Mouse (Mus musculus) midbrain, embryonic 13.5 days (tissue): Measurements from ENCODE around the gene Tgfbr2. TPM values are rescaled to one million over a fixed set of nuclear protein-coding genes. Genes with fewer than 3 reads are reported as not detected.

ENCODE experiments used
- ATAC-seq: fragments of 200-750 bp; cut with Nextera tagmentation; 2 replicates; pipeline ENCODE4 v1.8.0; 2017; ENCODE audit warnings: mild to moderate bottlenecking, moderate TSS enrichment, moderate library complexity
- H3K27ac ChIP-seq: fragments of 300-500 bp; sonication (generic); 2 replicates; pipeline ENCODE4 v1.5.1; 2015; ENCODE audit warnings: inconsistent platforms, mild to moderate bottlenecking, moderate library complexity
- H3K27me3 ChIP-seq: fragments of 300-500 bp; sonication (generic); 2 replicates; pipeline ENCODE4 v1.6.1; 2015; ENCODE audit warnings: mild to moderate bottlenecking, inconsistent platforms
- H3K36me3 ChIP-seq: fragments of 300-500 bp; sonication (generic); 2 replicates; pipeline ENCODE4 v1.6.1; 2015; ENCODE audit warnings: mild to moderate bottlenecking, inconsistent platforms
- H3K4me1 ChIP-seq: fragments of 300-500 bp; sonication (generic); replicated peaks from 2 replicates; pipeline ENCODE4 v1.6.1; 2015; ENCODE audit warnings: inconsistent platforms
- H3K4me2 ChIP-seq: fragments of 300-500 bp; sonication (generic); replicated peaks from 2 replicates; pipeline ENCODE4 v1.6.1; 2015; ENCODE audit warnings: moderate library complexity, mild to moderate bottlenecking, inconsistent platforms
- H3K4me3 ChIP-seq: fragments of 300-500 bp; sonication (generic); replicated peaks from 2 replicates; pipeline ENCODE4 v1.5.1; 2015; ENCODE audit warnings: mild to moderate bottlenecking, inconsistent platforms
- H3K9ac ChIP-seq: fragments of 300-500 bp; sonication (generic); replicated peaks from 2 replicates; pipeline ENCODE4 v1.6.1; 2015; ENCODE audit warnings: mild to moderate bottlenecking, inconsistent platforms
- H3K9me3 ChIP-seq: fragments of 300-500 bp; sonication (generic); 2 replicates; pipeline ENCODE4 v1.6.1; 2016; ENCODE audit warnings: mild to moderate bottlenecking, inconsistent platforms
- WGBS: fragments of 180-500 bp; shearing (Covaris S2); methylation state at CpG from one replicate; pipeline ENCODE4 v1.1.7; 2015; 5-methylcytosine and 5-hydroxymethylcytosine counted together
- polyA plus RNA-seq: library from polyadenylated mRNA; unstranded; fragments of >200 nt; fragmentation: Nextera tagmentation; extraction: Ambion mirVana; gene quantifications from 2 replicates; pipeline ENCODE4 v1.2.1, GENCODE M21; 2015

Gene Tgfbr2
- polyA plus RNA-seq, 1 experiment from 2014 or later: 7.0 TPM

GRCm38 (mm10) chr9:116173473-116174170, 1.5 kb downstream of the Tgfbr2 start:
- H3K4me2 ChIP-seq: peak overlapping the region; percentile 95; the same call in 1 of the 2 replicates
- H3K27me3 ChIP-seq: peaks cover 37% of the 10 kb centered on the region
- ATAC-seq: no peak
- H3K9me3 ChIP-seq: no peaks in the 10 kb centered on the region
- peak overlapping the region; percentile 55 for H3K4me3 ChIP-seq
- H3K9ac ChIP-seq: no peak overlapping the region
- H3K36me3 ChIP-seq: no peaks in the 10 kb centered on the region
- H3K4me1 ChIP-seq: peaks cover 18% of the 10 kb centered on the region
- 86% methylated on average over 16 of the region's 16 CpGs for WGBS
- no peak overlapping the region for H3K27ac ChIP-seq

- no peaks in the 10 kb centered on the region for H3K36me3 ChIP-seq
- no peak overlapping the region for H3K27ac ChIP-seq
- WGBS: 84% methylated on average over 6 of the region's 6 CpGs
- H3K27me3 ChIP-seq: peaks cover 37% of the 10 kb centered on the region
- H3K9ac ChIP-seq: no peak overlapping the region
- no peak overlapping the region for H3K4me3 ChIP-seq
- ATAC-seq: no peak
- H3K4me2 ChIP-seq: 0 out of 2 replicates have a peak overlapping the region, but pooled peaks have one; percentile 1
- peaks cover 18% of the 10 kb centered on the region for H3K4me1 ChIP-seq
- no peaks in the 10 kb centered on the region for H3K9me3 ChIP-seq
These were observed 2.1 kb downstream of the Tgfbr2 start for GRCm38 (mm10) chr9:116173059-116173458.

- no peaks in the 10 kb centered on the region for H3K36me3 ChIP-seq
- no peaks in the 10 kb centered on the region for H3K9me3 ChIP-seq
- no peak overlapping the region for H3K27ac ChIP-seq
- H3K9ac ChIP-seq: no peak overlapping the region
- no peak overlapping the region for H3K4me2 ChIP-seq
- WGBS: 85% methylated on average over 6 of the region's 6 CpGs
- no peak for ATAC-seq
- H3K27me3 ChIP-seq: peaks cover 10% of the 10 kb centered on the region
- no peak overlapping the region for H3K4me3 ChIP-seq
- peaks cover 5% of the 10 kb centered on the region; the same call in 1 of the 2 replicates for H3K4me1 ChIP-seq
These were observed 6.1 kb downstream of the Tgfbr2 start for GRCm38 (mm10) chr9:116169067-116169466.

DNA sequence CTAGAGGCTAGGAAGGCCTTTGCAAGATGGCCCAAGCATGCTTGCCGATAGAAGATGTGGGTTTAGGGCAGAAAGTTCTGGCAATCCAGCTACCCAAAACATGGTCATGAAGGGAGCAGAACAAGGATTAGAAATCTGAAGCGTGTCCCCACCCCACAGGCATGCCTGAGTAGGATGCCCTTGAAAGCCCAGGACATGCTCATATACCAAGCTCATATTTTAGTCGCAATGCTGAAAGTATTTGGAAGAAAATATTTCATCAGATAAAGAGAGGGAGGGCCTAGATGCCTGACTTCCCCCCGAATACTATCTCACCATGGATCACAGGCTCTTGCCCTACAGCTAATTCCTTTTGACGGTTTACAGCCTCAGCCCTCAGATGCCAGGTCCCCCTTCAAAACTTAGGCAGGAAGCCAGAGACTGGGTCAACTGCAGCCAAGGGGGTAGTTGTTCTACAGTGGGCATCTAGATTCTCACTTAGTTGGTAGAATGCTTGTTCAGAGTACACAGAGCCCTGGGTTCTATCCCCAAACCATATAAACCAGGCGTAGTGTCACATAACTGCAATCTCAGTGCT, 7.8 kb downstream of the Tgfbr2 start:
- H3K4me1 ChIP-seq: peaks cover 5% of the 10 kb centered on the region; the same call in 1 of the 2 replicates
- H3K27me3 ChIP-seq: no peaks in the 10 kb centered on the region
- no peak overlapping the region for H3K4me2 ChIP-seq
- H3K36me3 ChIP-seq: no peaks in the 10 kb centered on the region
- H3K4me3 ChIP-seq: no peak overlapping the region
- H3K9me3 ChIP-seq: no peaks in the 10 kb centered on the region
- ATAC-seq: no peak
- 92% methylated on average over 6 of the region's 6 CpGs for WGBS
- no peak overlapping the region for H3K9ac ChIP-seq
- no peak overlapping the region for H3K27ac ChIP-seq

GRCm38 (mm10) chr9:116166363-116166762, 8.8 kb downstream of the Tgfbr2 start:
- H3K4me2 ChIP-seq: no peak overlapping the region
- peaks cover 5% of the 10 kb centered on the region; the same call in 1 of the 2 replicates for H3K4me1 ChIP-seq
- no peak for ATAC-seq

GRCm38 (mm10) chr9:116163883-116164282, 11.3 kb downstream of the Tgfbr2 start:
- Histone ChIP-seq H3K27ac (no peak overlapping the region), H3K36me3 (no peaks in the 10 kb centered on the region), H3K27me3 (no peaks in the 10 kb centered on the region), H3K4me1 (no peaks in the 10 kb centered on the region), H3K4me2 (no peak overlapping the region), H3K4me3 (no peak overlapping the region), H3K9ac (no peak overlapping the region), H3K9me3 (no peaks in the 10 kb centered on the region)
- no peak for ATAC-seq
- WGBS: 77% methylated on average over 6 of the region's 6 CpGs

More at GRCm38 (mm10) chr9:116166363-116166762, 8.8 kb downstream of the Tgfbr2 start:
- Histone ChIP-seq H3K36me3 (no peaks in the 10 kb centered on the region), H3K27me3 (no peaks in the 10 kb centered on the region), H3K4me3 (no peak overlapping the region), H3K9me3 (no peaks in the 10 kb centered on the region), H3K27ac (no peak overlapping the region), H3K9ac (no peak overlapping the region)
- WGBS: 84% methylated on average over 6 of the region's 6 CpGs

DNA sequence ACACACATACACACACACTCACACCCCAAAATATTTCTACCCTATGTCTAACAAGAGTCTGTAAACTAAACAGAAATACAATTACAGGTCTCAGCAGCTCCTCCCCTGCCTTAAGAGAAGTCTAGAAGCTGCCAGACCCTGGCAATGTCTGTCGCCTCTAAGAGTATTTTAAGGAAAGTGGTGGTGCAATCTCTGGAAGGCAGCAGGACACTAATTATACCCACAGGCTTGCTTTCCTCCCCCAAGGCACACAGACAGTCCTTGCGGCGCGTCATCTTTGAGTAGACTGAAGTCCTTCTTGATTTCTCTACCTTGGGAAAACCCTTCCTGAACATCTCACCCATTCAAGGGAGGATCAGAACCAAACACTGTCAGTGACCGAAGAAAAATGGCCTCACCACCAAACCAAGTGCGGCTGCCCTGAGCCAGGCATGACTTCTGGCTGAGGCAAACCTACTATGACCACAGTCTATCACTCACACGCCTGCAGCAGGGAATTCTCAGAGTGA, 12.2 kb downstream of the Tgfbr2 start:
- Histone ChIP-seq H3K9me3 (no peaks in the 10 kb centered on the region), H3K4me3 (no peak overlapping the region), H3K36me3 (no peaks in the 10 kb centered on the region), H3K27me3 (no peaks in the 10 kb centered on the region), H3K27ac (no peak overlapping the region), H3K4me2 (no peak overlapping the region), H3K9ac (no peak overlapping the region), H3K4me1 (no peaks in the 10 kb centered on the region)
- ATAC-seq: no peak
- 91% methylated on average over 7 of the region's 7 CpGs for WGBS

DNA sequence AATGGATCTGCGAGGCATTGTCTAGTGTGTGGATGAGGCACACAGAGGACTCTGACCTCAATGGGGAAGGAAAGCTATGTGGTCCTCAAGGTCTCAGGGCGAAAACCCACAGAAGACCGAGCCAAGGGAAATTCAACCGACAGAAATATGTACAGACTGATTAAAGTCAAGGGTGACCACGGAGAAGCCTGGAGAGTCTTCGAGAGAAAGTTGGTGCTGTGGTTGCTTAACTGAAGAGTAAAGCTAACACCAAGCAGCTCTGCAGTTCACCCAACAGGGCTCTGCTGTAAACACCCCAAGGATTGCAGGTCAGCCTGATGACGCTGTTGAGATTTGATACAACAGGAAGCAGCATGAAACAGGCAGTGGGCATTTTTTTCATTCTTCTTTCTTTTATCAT, 14.3 kb downstream of the Tgfbr2 start:
- Histone ChIP-seq H3K9ac (no peak overlapping the region), H3K4me2 (no peak overlapping the region), H3K4me1 (no peaks in the 10 kb centered on the region), H3K27me3 (no peaks in the 10 kb centered on the region), H3K27ac (no peak overlapping the region), H3K9me3 (no peaks in the 10 kb centered on the region), H3K4me3 (no peak overlapping the region), H3K36me3 (no peaks in the 10 kb centered on the region)
- no peak for ATAC-seq
- WGBS: 93% methylated on average over 7 of the region's 7 CpGs

- Histone ChIP-seq H3K4me2 (no peak overlapping the region), H3K36me3 (no peaks in the 10 kb centered on the region), H3K27ac (no peak overlapping the region), H3K9me3 (no peaks in the 10 kb centered on the region), H3K4me3 (no peak overlapping the region), H3K4me1 (no peaks in the 10 kb centered on the region), H3K27me3 (no peaks in the 10 kb centered on the region), H3K9ac (no peak overlapping the region)
- 89% methylated on average over 3 of the region's 3 CpGs for WGBS
- no peak for ATAC-seq
These were observed 15.1 kb downstream of the Tgfbr2 start for GRCm38 (mm10) chr9:116160067-116160466.

- ATAC-seq: no peak
- WGBS: 94% methylated on average over 5 of the region's 5 CpGs
- H3K27me3 ChIP-seq: no peaks in the 10 kb centered on the region
These were observed 18.7 kb downstream of the Tgfbr2 start for GRCm38 (mm10) chr9:116156501-116156900.

GRCm38 (mm10) chr9:116152878-116153277, 22.3 kb downstream of the Tgfbr2 start:
- WGBS: 82% methylated on average over 4 of the region's 4 CpGs

More at GRCm38 (mm10) chr9:116156501-116156900, 18.7 kb downstream of the Tgfbr2 start:
- Histone ChIP-seq H3K4me1 (no peaks in the 10 kb centered on the region), H3K4me3 (no peak overlapping the region), H3K27ac (no peak overlapping the region), H3K4me2 (no peak overlapping the region), H3K9me3 (no peaks in the 10 kb centered on the region), H3K36me3 (no peaks in the 10 kb centered on the region), H3K9ac (no peak overlapping the region)

DNA sequence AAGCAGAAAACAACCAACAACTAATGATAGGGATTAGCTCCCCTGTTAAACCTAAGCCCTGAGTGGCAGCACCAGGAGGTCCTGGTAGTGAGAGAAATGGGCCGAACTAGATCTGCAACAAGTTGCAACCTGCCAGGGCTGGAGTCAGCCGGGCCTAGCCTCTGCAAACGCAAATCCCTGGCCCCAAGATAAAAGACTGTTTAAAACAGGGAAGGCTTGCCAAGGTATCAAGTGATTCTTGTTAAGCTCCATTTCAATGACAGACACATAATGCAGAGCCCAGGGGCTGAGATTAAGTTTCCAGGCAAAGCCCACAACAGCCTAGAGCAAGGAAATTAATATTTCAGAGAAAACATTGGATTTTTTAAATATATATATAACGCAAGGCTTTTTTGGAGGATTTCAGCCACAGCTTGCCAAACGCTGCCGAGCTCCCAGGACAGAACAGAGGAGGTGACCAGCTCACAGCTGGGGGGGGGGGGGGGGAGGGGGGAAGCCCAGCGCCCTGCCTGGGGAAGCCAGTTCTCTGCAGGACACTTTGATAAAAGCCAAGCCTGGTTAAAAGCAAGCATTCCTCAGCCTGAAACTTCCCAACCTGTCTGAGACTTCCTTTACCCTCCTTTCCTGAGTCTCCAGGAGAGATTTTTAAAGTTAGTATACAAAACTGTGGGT, 24.3 kb downstream of the Tgfbr2 start:
- Histone ChIP-seq H3K4me3 (no peak overlapping the region), H3K9ac (no peak overlapping the region), H3K27me3 (no peaks in the 10 kb centered on the region), H3K9me3 (no peaks in the 10 kb centered on the region), H3K4me1 (peaks cover 5% of the 10 kb centered on the region; the same call in 1 of the 2 replicates), H3K27ac (no peak overlapping the region), H3K36me3 (no peaks in the 10 kb centered on the region), H3K4me2 (no peak overlapping the region)
- no peak for ATAC-seq
- 9% methylated on average over 7 of the region's 7 CpGs for WGBS

More at GRCm38 (mm10) chr9:116152878-116153277, 22.3 kb downstream of the Tgfbr2 start:
- H3K4me2 ChIP-seq: no peak overlapping the region
- H3K9ac ChIP-seq: no peak overlapping the region
- H3K4me3 ChIP-seq: no peak overlapping the region
- no peaks in the 10 kb centered on the region for H3K9me3 ChIP-seq
- peaks cover 5% of the 10 kb centered on the region; the same call in 1 of the 2 replicates for H3K4me1 ChIP-seq
- no peak for ATAC-seq
- H3K27me3 ChIP-seq: no peaks in the 10 kb centered on the region
- no peaks in the 10 kb centered on the region for H3K36me3 ChIP-seq
- no peak overlapping the region for H3K27ac ChIP-seq
